Mouse (Mus musculus): ENCODE results near the gene Tex2.

- TF ChIP-seq CTCF (IDR thresholded peaks at IDR 0.05; ENCODE audit: borderline replicate concordance, control insufficient read depth, extremely low read depth, insufficient read depth, low read length, poor library complexity) (no peak), POLR2A (IDR thresholded peaks at IDR 0.05; ENCODE audit: control insufficient read depth, extremely low read depth, insufficient read depth, low read length, poor library complexity) (no peak)
Observed at GRCm38 (mm10) chr11:106623629-106624028, 10.4 kb upstream of the Tex2 start.

Measured in thymus, adult 2 months (tissue).